Mouse (Mus musculus) C2C12 (cell line): Measurements from ENCODE around the gene Pde11a. TPM values are rescaled to one million over a fixed set of nuclear protein-coding genes. Genes with fewer than 3 reads are reported as not detected.

Source experiments
- H3K27me3 ChIP-seq: one replicate; pipeline ENCODE4 v1.6.1; 2011; ENCODE audit not compliant: control insufficient read depth, insufficient read depth, insufficient read length
- H3K36me3 ChIP-seq: one replicate; pipeline ENCODE4 v1.6.1; 2011; ENCODE audit not compliant: control insufficient read depth, insufficient read depth
- H3K4me3 ChIP-seq: one replicate; pipeline ENCODE4 v1.5.1; 2011; ENCODE audit warnings: mild to moderate bottlenecking, control low read depth; ENCODE audit not compliant: poor library complexity, insufficient read depth, severe bottlenecking
- H3K79me2 ChIP-seq: one replicate; pipeline ENCODE4 v1.6.1; 2011; ENCODE audit not compliant: control insufficient read depth, insufficient read depth
- H3K79me3 ChIP-seq: one replicate; pipeline ENCODE4 v1.6.1; 2011; ENCODE audit warnings: low read depth, control low read depth
- H3ac ChIP-seq: one replicate; pipeline ENCODE3; 2011; ENCODE audit warnings: low read depth; ENCODE audit not compliant: control insufficient read depth, insufficient read length
- CEBPB ChIP-seq: IDR thresholded peaks from one replicate; pipeline ENCODE4 v1.6.1; 2011; ENCODE audit warnings: low read depth, mild to moderate bottlenecking, control low read depth, moderate library complexity
- CTCF ChIP-seq: IDR thresholded peaks from one replicate; pipeline ENCODE4 v1.5.1; 2011; ENCODE audit not compliant: control insufficient read depth, insufficient read depth, insufficient read length
- FOSL1 ChIP-seq: IDR thresholded peaks from one replicate; pipeline ENCODE4 v1.8.0; 2011; ENCODE audit warnings: mild to moderate bottlenecking, low read length; ENCODE audit not compliant: poor library complexity, insufficient read depth, severe bottlenecking
- MAX ChIP-seq: IDR thresholded peaks from one replicate; pipeline ENCODE4 v1.6.1; 2011; ENCODE audit warnings: mild to moderate bottlenecking, control low read depth
- MYOD1 ChIP-seq: IDR thresholded peaks from one replicate; pipeline ENCODE4 v1.6.1; 2011; ENCODE audit warnings: low read depth; ENCODE audit not compliant: control insufficient read depth, insufficient read length
- MYOG ChIP-seq: IDR thresholded peaks from one replicate; pipeline ENCODE4 v1.6.1; 2011; ENCODE audit not compliant: control insufficient read depth, insufficient read length; ENCODE audit errors: extremely low read depth
- USF1 ChIP-seq: IDR thresholded peaks from one replicate; pipeline ENCODE4 v1.6.1; 2011; ENCODE audit warnings: low read depth, mild to moderate bottlenecking, control low read depth, moderate library complexity
- polyA plus RNA-seq: library from polyadenylated mRNA; unstranded; fragments of >200 nt; fragmentation: generic; extraction: Trizol; gene quantifications from one replicate; pipeline ENCODE4 v1.2.1, GENCODE M21; 2012; ENCODE audit warnings: missing spikeins

Pde11a gene
- polyA plus RNA-seq, 1 experiment = not detected

GRCm38 (mm10) chr2:76185126-76185525 lies 153.4 kb downstream of the Pde11a start:
- Histone ChIP-seq H3K27me3 (peaks cover 4% of the 10 kb centered on the region), H3K4me3 (no peak overlapping the region), H3K79me2 (no peaks in the 10 kb centered on the region), H3K36me3 (no peaks in the 10 kb centered on the region), H3ac (no peak overlapping the region), H3K79me3 (no peaks in the 10 kb centered on the region)
- no peak for TF ChIP-seq CEBPB
- TF ChIP-seq MAX = no peak
- no peak for TF ChIP-seq MYOG
- no peak for TF ChIP-seq FOSL1
- TF ChIP-seq MYOD1 = no peak
- no peak for TF ChIP-seq USF1
- TF ChIP-seq CTCF = no peak

DNA sequence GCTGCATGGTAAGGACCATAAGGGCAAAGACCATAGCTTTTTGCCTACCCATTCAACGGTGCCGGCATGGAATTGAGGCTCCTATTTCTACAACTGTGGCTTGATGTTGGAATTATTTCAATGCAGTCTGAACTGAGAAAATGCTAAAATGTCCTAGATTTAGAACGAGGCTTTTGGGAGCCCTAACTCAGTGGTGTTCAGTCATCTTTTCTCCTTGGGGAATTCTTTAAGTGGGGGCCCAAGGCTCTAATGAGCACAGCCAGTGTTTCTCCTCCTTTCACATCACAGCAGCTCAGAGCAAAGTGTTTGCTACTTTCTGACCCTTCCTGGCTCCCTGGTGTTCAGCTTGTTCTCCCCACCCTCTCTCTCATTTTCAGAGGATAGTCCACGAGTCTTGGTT lies 175.8 kb downstream of the Pde11a start:
- no peak for TF ChIP-seq CEBPB
- TF ChIP-seq MYOD1 = no peak
- no peak for TF ChIP-seq USF1
- no peak for TF ChIP-seq MYOG
- no peak for TF ChIP-seq MAX
- no peak for TF ChIP-seq CTCF
- TF ChIP-seq FOSL1 = no peak
- Histone ChIP-seq H3K4me3 (no peak overlapping the region), H3K79me2 (no peaks in the 10 kb centered on the region)

DNA sequence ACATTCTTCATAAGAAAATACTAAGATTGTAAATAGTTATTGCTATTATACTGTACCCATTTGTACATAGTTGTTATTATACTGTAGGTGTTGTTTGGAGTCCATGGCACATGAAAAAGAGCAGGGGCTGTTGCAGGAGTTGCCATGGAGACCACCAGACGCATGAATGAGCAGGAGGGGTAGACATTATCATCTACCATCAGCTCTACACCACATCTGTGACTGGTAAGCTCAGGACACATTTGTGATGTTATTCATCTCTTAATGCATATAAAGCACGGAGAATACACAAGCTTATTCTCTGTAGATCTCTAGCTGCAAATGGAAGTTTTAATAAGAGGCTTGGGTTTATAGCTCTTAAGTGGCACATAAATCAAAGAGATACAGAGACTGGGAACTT lies 179.6 kb downstream of the Pde11a start:
- TF ChIP-seq MYOG (no peak), FOSL1 (no peak), MAX (no peak), CTCF (no peak), USF1 (no peak), CEBPB (no peak), MYOD1 (no peak)
- Histone ChIP-seq H3K4me3 (no peak overlapping the region), H3K36me3 (no peaks in the 10 kb centered on the region), H3ac (no peak overlapping the region), H3K27me3 (no peaks in the 10 kb centered on the region), H3K79me3 (no peaks in the 10 kb centered on the region), H3K79me2 (no peaks in the 10 kb centered on the region)

More for the DNA sequence above, 175.8 kb downstream of the Pde11a start:
- Histone ChIP-seq H3K79me3 (no peaks in the 10 kb centered on the region), H3K27me3 (no peaks in the 10 kb centered on the region), H3K36me3 (no peaks in the 10 kb centered on the region), H3ac (no peak overlapping the region)

GRCm38 (mm10) chr2:76141136-76141535 lies 197.4 kb downstream of the Pde11a start:
- Histone ChIP-seq H3K27me3 (no peaks in the 10 kb centered on the region), H3ac (no peak overlapping the region), H3K36me3 (no peaks in the 10 kb centered on the region), H3K4me3 (no peak overlapping the region), H3K79me2 (no peaks in the 10 kb centered on the region), H3K79me3 (no peaks in the 10 kb centered on the region)
- TF ChIP-seq FOSL1 = no peak
- TF ChIP-seq USF1 = no peak
- no peak for TF ChIP-seq CTCF
- TF ChIP-seq MYOG = no peak
- no peak for TF ChIP-seq MYOD1

- Histone ChIP-seq H3K79me3 (no peaks in the 10 kb centered on the region), H3K27me3 (peaks cover 4% of the 10 kb centered on the region), H3ac (no peak overlapping the region), H3K4me3 (no peak overlapping the region), H3K36me3 (no peaks in the 10 kb centered on the region), H3K79me2 (no peaks in the 10 kb centered on the region)
- no peak for TF ChIP-seq CTCF
- TF ChIP-seq MYOD1 = no peak
- no peak for TF ChIP-seq FOSL1
- no peak for TF ChIP-seq MAX
- TF ChIP-seq MYOG = no peak
- no peak for TF ChIP-seq USF1
- no peak for TF ChIP-seq CEBPB
These were observed 205.6 kb downstream of the Pde11a start for GRCm38 (mm10) chr2:76132983-76133382.

GRCm38 (mm10) chr2:76129933-76130627 lies 208.5 kb downstream of the Pde11a start:
- Histone ChIP-seq H3K79me2 (no peaks in the 10 kb centered on the region), H3K4me3 (no peak overlapping the region), H3K79me3 (no peaks in the 10 kb centered on the region), H3ac (no peak overlapping the region), H3K27me3 (peaks cover 4% of the 10 kb centered on the region), H3K36me3 (no peaks in the 10 kb centered on the region)
- no peak for TF ChIP-seq CTCF
